Mouse (Mus musculus): Measurements from ENCODE around the gene Rragc.

DNA sequence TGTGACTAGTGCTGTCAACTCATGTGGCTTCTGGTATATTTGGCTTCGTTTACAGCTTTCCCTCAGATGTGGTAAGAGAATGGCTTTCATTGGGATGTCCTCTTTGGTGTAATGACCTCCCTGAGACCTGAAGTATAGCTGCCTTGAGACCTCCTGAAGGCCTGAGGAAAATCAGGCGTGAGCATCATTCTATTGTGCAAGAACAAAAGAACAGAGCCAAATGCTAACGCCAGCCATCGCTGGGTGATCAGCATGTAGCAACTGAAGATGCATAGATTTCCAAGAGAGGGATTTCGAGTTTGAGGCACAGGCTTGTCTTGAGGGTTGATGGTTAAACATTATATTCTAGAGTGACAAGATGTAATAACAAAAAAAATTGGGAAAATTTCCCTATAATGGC is 64.9 kb downstream of the Rragc start:
- TF ChIP-seq EP300 (IDR thresholded peaks at IDR 0.05) (no peak), CTCF (IDR thresholded peaks at IDR 0.05) (no peak)

Data from lung, postnatal 0 days (tissue).